11 mouse cellular contexts compared by ENCODE assay signal in genomic region chr13:21840508-21840907, GRCm38 (mm10). TPM values are rescaled to one million over a fixed set of nuclear protein-coding genes. Genes with fewer than 3 reads are reported as not detected.
DNase-seq lines count a peak whose midpoint lies in the region; ATAC-seq and TF ChIP-seq lines count a peak whose summit lies in the region.
"Not testable (repeated sequence)": the region's sequence is repeated elsewhere in the genome, so short reads cannot be mapped to it uniquely, and the experiment has no call there.
"Had no signal": no experiment of that assay in that cellular context is flagged by ENCODE, and none has a peak within 500 bp of the region (broad histone marks: within the 10 kb centered on the region; RNA-seq: fewer than 3 reads in every experiment).

No protein-coding gene starts in this region.

- ATAC-seq in erythroblast, adult 5-6 weeks (replicated peaks; ENCODE audit: low FRiP score, poor library complexity, severe bottlenecking), result peak; percentile 88
- peak; percentile 90 for ATAC-seq in granulocyte monocyte progenitor cell, adult 5-6 weeks (replicated peaks; ENCODE audit: poor library complexity, severe bottlenecking)
- ATAC-seq in hindbrain, embryonic 14.5 days (ENCODE audit: low FRiP score), result peak; percentile 60; the same call in 1 of the 2 replicates
- peak; percentile 77 for ATAC-seq in kidney, embryonic 15.5 days (replicated peaks; ENCODE audit: low FRiP score)
- peak; percentile 60; the same call in 1 of the 2 replicates for ATAC-seq in liver, embryonic 14.5 days (ENCODE audit: insufficient read depth)
- ATAC-seq in megakaryocyte-erythroid progenitor cell, adult 5-6 weeks (replicated peaks; ENCODE audit: low FRiP score, low TSS enrichment, poor library complexity, severe bottlenecking), result peak; percentile 92
- peak; percentile 77; the same call in 1 of the 2 replicates for ATAC-seq in neural tube, embryonic 12.5 days (ENCODE audit: low FRiP score, low read depth)

- not testable (repeated sequence) for TF ChIP-seq CTCF in liver, embryonic 14.5 days (IDR thresholded peaks at IDR 0.05; ENCODE audit: low read depth)

- not testable (repeated sequence) for H3K4me3 ChIP-seq in hindbrain, embryonic 14.5 days (replicated peaks; ENCODE audit: low read length); kidney, embryonic 15.5 days (replicated peaks); liver, embryonic 14.5 days (ENCODE audit: insufficient read depth in 1 of 2, low read depth in 2 of 2, low read length in 2 of 2); neural tube, embryonic 12.5 days

- not testable (repeated sequence) for H3K4me1 ChIP-seq in hindbrain, embryonic 14.5 days (replicated peaks; ENCODE audit: control insufficient read depth, insufficient read depth, low read length); kidney, embryonic 15.5 days; liver, embryonic 14.5 days (replicated peaks; ENCODE audit: control insufficient read depth in 2 of 2, insufficient read depth in 2 of 2, low read length in 1 of 2); neural tube, embryonic 12.5 days

- not testable (repeated sequence) for H3K36me3 ChIP-seq in hindbrain, embryonic 14.5 days (replicated peaks; ENCODE audit: control insufficient read depth, insufficient read depth); kidney, embryonic 15.5 days; liver, embryonic 14.5 days (replicated peaks; ENCODE audit: control insufficient read depth, insufficient read depth, low read depth); neural tube, embryonic 12.5 days

- H3K27me3 ChIP-seq in hindbrain, embryonic 14.5 days (ENCODE audit: control insufficient read depth, insufficient read depth, low read length); kidney, embryonic 15.5 days; liver, embryonic 14.5 days (ENCODE audit: control insufficient read depth, insufficient read depth, low read length); neural tube, embryonic 12.5 days (replicated peaks): not testable (repeated sequence)

- not testable (repeated sequence) for H3K9me3 ChIP-seq in hindbrain, embryonic 14.5 days (ENCODE audit: control insufficient read depth, low read length); kidney, embryonic 15.5 days (replicated peaks); liver, embryonic 14.5 days (ENCODE audit: control insufficient read depth, low read length); neural tube, embryonic 12.5 days

- DNase-seq in hindbrain, embryonic 14.5 days (ENCODE audit: low spot score); liver, embryonic 14.5 days (ENCODE audit: low read depth in 3 of 3, low spot score in 3 of 3): not testable (repeated sequence)

- no CpG with 5 or more reads among the region's 4 CpGs for WGBS in hindbrain, embryonic 14.5 days
- no CpG with 5 or more reads among the region's 4 CpGs for WGBS in kidney, embryonic 15.5 days
- no CpG with 5 or more reads among the region's 4 CpGs for WGBS in liver, embryonic 14.5 days (ENCODE audit: insufficient replicate concordance)
- no CpG with 5 or more reads among the region's 4 CpGs for WGBS in neural tube, embryonic 12.5 days

- H3K9ac ChIP-seq in hindbrain, embryonic 14.5 days; kidney, embryonic 15.5 days; liver, embryonic 14.5 days (replicated peaks); neural tube, embryonic 12.5 days: not testable (repeated sequence)

- H3K27ac ChIP-seq in hindbrain, embryonic 14.5 days; kidney, embryonic 15.5 days; liver, embryonic 14.5 days; neural tube, embryonic 12.5 days: not testable (repeated sequence)

- H3K4me2 ChIP-seq in hindbrain, embryonic 14.5 days (replicated peaks); kidney, embryonic 15.5 days; liver, embryonic 14.5 days (ENCODE audit: low read depth); neural tube, embryonic 12.5 days (replicated peaks): not testable (repeated sequence)

- not testable (repeated sequence) for TF ChIP-seq EP300 in liver, embryonic 14.5 days (IDR thresholded peaks at IDR 0.05; ENCODE audit: low read depth)

RNA-seq across cellular contexts. Expression of gene Hist1h2br, which starts 7.0 kb away (rescaled TPM):
- 215 and 279 TPM in 2 replicates for total RNA-seq in erythroblast, adult 5-6 weeks (2015; ENCODE audit: low replicate concordance)
- 157 and 261 TPM in 2 replicates for total RNA-seq in erythroblast, adult 5-6 weeks (2017; ENCODE audit: low replicate concordance)
- total RNA-seq in granulocyte monocyte progenitor cell, adult 5-6 weeks (2014; fragmentation: Nextera tagmentation), result 243 and 249 TPM in 2 replicates
- 665 and 823 TPM in 2 replicates for total RNA-seq in granulocyte monocyte progenitor cell, adult 5-6 weeks (2017)
- 3.8 TPM in 2 replicates for polyA plus RNA-seq in hindbrain, embryonic 14.5 days (2014; fragmentation: Nextera tagmentation; extraction: Ambion mirVana)
- polyA plus RNA-seq in kidney, embryonic 15.5 days (2015; fragmentation: Nextera tagmentation; extraction: Ambion mirVana), result 19.7 and 28.8 TPM in 2 replicates
- polyA plus RNA-seq in liver, embryonic 14.5 days (2012; rRNA removed), result 3.4 and 9.6 TPM in 2 replicates
- 18.0 and 22.9 TPM in 2 replicates for polyA plus RNA-seq in liver, embryonic 14.5 days (2014; fragmentation: Nextera tagmentation; extraction: Ambion mirVana)
- total RNA-seq in megakaryocyte-erythroid progenitor cell, adult 5-6 weeks (2014; fragmentation: Nextera tagmentation), result 372 and 874 TPM in 2 replicates
- 126 and 201 TPM in 2 replicates for total RNA-seq in megakaryocyte-erythroid progenitor cell, adult 5-6 weeks (2017)
- polyA plus RNA-seq in neural tube, embryonic 12.5 days (2016; fragmentation: Nextera tagmentation; extraction: Ambion mirVana), result 18.7 and 25.8 TPM in 2 replicates

RNA-seq across cellular contexts. Expression of gene Hist1h2ap, which starts 7.2 kb away (rescaled TPM):
- 40.2 and 52.7 TPM in 2 replicates for total RNA-seq in erythroblast, adult 5-6 weeks (2015; ENCODE audit: low replicate concordance)
- 924 and 2,814 TPM in 2 replicates for total RNA-seq in erythroblast, adult 5-6 weeks (2017; ENCODE audit: low replicate concordance)
- total RNA-seq in granulocyte monocyte progenitor cell, adult 5-6 weeks (2014; fragmentation: Nextera tagmentation), result 38.3 and 85.3 TPM in 2 replicates
- total RNA-seq in granulocyte monocyte progenitor cell, adult 5-6 weeks (2017), result 5,843 and 7,480 TPM in 2 replicates
- polyA plus RNA-seq in hindbrain, embryonic 14.5 days (2014; fragmentation: Nextera tagmentation; extraction: Ambion mirVana), result 574 and 576 TPM in 2 replicates
- 3,941 and 3,959 TPM in 2 replicates for polyA plus RNA-seq in kidney, embryonic 15.5 days (2015; fragmentation: Nextera tagmentation; extraction: Ambion mirVana)
- polyA plus RNA-seq in liver, embryonic 14.5 days (2012; rRNA removed), result 88.3 and 95.9 TPM in 2 replicates
- 6,830 and 6,963 TPM in 2 replicates for polyA plus RNA-seq in liver, embryonic 14.5 days (2014; fragmentation: Nextera tagmentation; extraction: Ambion mirVana)
- total RNA-seq in megakaryocyte-erythroid progenitor cell, adult 5-6 weeks (2014; fragmentation: Nextera tagmentation), result 177 TPM in 2 replicates
- total RNA-seq in megakaryocyte-erythroid progenitor cell, adult 5-6 weeks (2017), result 4,662 and 4,902 TPM in 2 replicates
- polyA plus RNA-seq in neural tube, embryonic 12.5 days (2016; fragmentation: Nextera tagmentation; extraction: Ambion mirVana), result 3,361 and 3,805 TPM in 2 replicates

RNA-seq across cellular contexts. Expression of gene Hist1h4n, which starts 8.5 kb away (rescaled TPM):
- 6.9 and 21.5 TPM in 2 replicates for total RNA-seq in erythroblast, adult 5-6 weeks (2015; ENCODE audit: low replicate concordance)
- 699 and 712 TPM in 2 replicates for total RNA-seq in erythroblast, adult 5-6 weeks (2017; ENCODE audit: low replicate concordance)
- 21.5 and 58.9 TPM in 2 replicates for total RNA-seq in granulocyte monocyte progenitor cell, adult 5-6 weeks (2014; fragmentation: Nextera tagmentation)
- 1,825 and 2,129 TPM in 2 replicates for total RNA-seq in granulocyte monocyte progenitor cell, adult 5-6 weeks (2017)
- 5.5 and 8.9 TPM in 2 replicates for polyA plus RNA-seq in hindbrain, embryonic 14.5 days (2014; fragmentation: Nextera tagmentation; extraction: Ambion mirVana)
- 17.2 and 18.2 TPM in 2 replicates for polyA plus RNA-seq in kidney, embryonic 15.5 days (2015; fragmentation: Nextera tagmentation; extraction: Ambion mirVana)
- 37.4 and 50.3 TPM in 2 replicates for polyA plus RNA-seq in liver, embryonic 14.5 days (2012; rRNA removed)
- 33.6 and 35.5 TPM in 2 replicates for polyA plus RNA-seq in liver, embryonic 14.5 days (2014; fragmentation: Nextera tagmentation; extraction: Ambion mirVana)
- total RNA-seq in megakaryocyte-erythroid progenitor cell, adult 5-6 weeks (2014; fragmentation: Nextera tagmentation), result 49.1 and 171 TPM in 2 replicates
- 1,378 and 1,797 TPM in 2 replicates for total RNA-seq in megakaryocyte-erythroid progenitor cell, adult 5-6 weeks (2017)
- 11.4 and 12.4 TPM in 2 replicates for polyA plus RNA-seq in neural tube, embryonic 12.5 days (2016; fragmentation: Nextera tagmentation; extraction: Ambion mirVana)

RNA-seq across cellular contexts. Expression of gene Hist1h4m, which starts 29.0 kb away (rescaled TPM):
- 71.7 and 77.6 TPM in 2 replicates for total RNA-seq in erythroblast, adult 5-6 weeks (2015; ENCODE audit: low replicate concordance)
- 860 and 1,014 TPM in 2 replicates for total RNA-seq in erythroblast, adult 5-6 weeks (2017; ENCODE audit: low replicate concordance)
- 72.5 and 88.1 TPM in 2 replicates for total RNA-seq in granulocyte monocyte progenitor cell, adult 5-6 weeks (2014; fragmentation: Nextera tagmentation)
- 1,782 and 2,792 TPM in 2 replicates for total RNA-seq in granulocyte monocyte progenitor cell, adult 5-6 weeks (2017)
- polyA plus RNA-seq in hindbrain, embryonic 14.5 days (2014; fragmentation: Nextera tagmentation; extraction: Ambion mirVana), result not detected in 2 replicates
- polyA plus RNA-seq in kidney, embryonic 15.5 days (2015; fragmentation: Nextera tagmentation; extraction: Ambion mirVana), result not detected in 2 replicates
- not detected in 2 replicates for polyA plus RNA-seq in liver, embryonic 14.5 days (2012; rRNA removed)
- polyA plus RNA-seq in liver, embryonic 14.5 days (2014; fragmentation: Nextera tagmentation; extraction: Ambion mirVana), result not detected in 2 replicates
- 256 and 298 TPM in 2 replicates for total RNA-seq in megakaryocyte-erythroid progenitor cell, adult 5-6 weeks (2014; fragmentation: Nextera tagmentation)
- total RNA-seq in megakaryocyte-erythroid progenitor cell, adult 5-6 weeks (2017), result 1,434 and 2,567 TPM in 2 replicates
- polyA plus RNA-seq in neural tube, embryonic 12.5 days (2016; fragmentation: Nextera tagmentation; extraction: Ambion mirVana), result not detected in 2 replicates
- polyA plus RNA-seq: gonadal fat pad, adult 2 months; testis, adult 2 months had no signal

RNA-seq across cellular contexts. Expression of gene Hist1h2ao, which starts 30.2 kb away (rescaled TPM):
- 63.1 and 86.1 TPM in 2 replicates for total RNA-seq in erythroblast, adult 5-6 weeks (2015; ENCODE audit: low replicate concordance)
- 517 TPM in 1 of 2 replicates, not detected in the other for total RNA-seq in erythroblast, adult 5-6 weeks (2017; ENCODE audit: low replicate concordance)
- 54.5 TPM in 1 of 2 replicates, not detected in the other for total RNA-seq in granulocyte monocyte progenitor cell, adult 5-6 weeks (2014; fragmentation: Nextera tagmentation)
- total RNA-seq in granulocyte monocyte progenitor cell, adult 5-6 weeks (2017), result 38.4 TPM in 1 of 2 replicates, not detected in the other
- polyA plus RNA-seq in hindbrain, embryonic 14.5 days (2014; fragmentation: Nextera tagmentation; extraction: Ambion mirVana), result not detected in 2 replicates
- 1.8 and 5.5 TPM in 2 replicates for polyA plus RNA-seq in kidney, embryonic 15.5 days (2015; fragmentation: Nextera tagmentation; extraction: Ambion mirVana)
- 0.24 TPM in 1 of 2 replicates, not detected in the other for polyA plus RNA-seq in liver, embryonic 14.5 days (2012; rRNA removed)
- polyA plus RNA-seq in liver, embryonic 14.5 days (2014; fragmentation: Nextera tagmentation; extraction: Ambion mirVana), result 3.4 TPM in 1 of 2 replicates, not detected in the other
- not detected in 2 replicates for total RNA-seq in megakaryocyte-erythroid progenitor cell, adult 5-6 weeks (2014; fragmentation: Nextera tagmentation)
- total RNA-seq in megakaryocyte-erythroid progenitor cell, adult 5-6 weeks (2017), result not detected in 2 replicates
- not detected in 2 replicates for polyA plus RNA-seq in neural tube, embryonic 12.5 days (2016; fragmentation: Nextera tagmentation; extraction: Ambion mirVana)
- total RNA-seq: CH12.LX; heart, postnatal 14 days had no signal
- polyA plus RNA-seq: gonadal fat pad, adult 2 months; testis, adult 2 months had no signal
